Mouse (Mus musculus): ENCODE measurements around the gene Chid1.

GRCm38 (mm10) chr7:141469352-141469751, 70.3 kb downstream of the Chid1 start:
- TF ChIP-seq CTCF (IDR thresholded peaks at IDR 0.05) (no peak), EP300 (IDR thresholded peaks at IDR 0.05) (no peak)
